Mouse (Mus musculus) myocyte (in vitro differentiated cells): ENCODE results near the gene Ugt2b5.
"Not testable (repeated sequence)": the region's sequence is repeated elsewhere in the genome, so short reads cannot be mapped to it uniquely, and the experiment has no call there.

Source experiments
- MYOG ChIP-seq, 3 experiments: IDR thresholded peaks; one replicate each; pipeline ENCODE4 v1.6.1; 2011; ENCODE audit warnings: control low read depth in 2 of 3, low read depth in 2 of 3, mild to moderate bottlenecking in 2 of 3; ENCODE audit not compliant: insufficient read length in 2 of 3, control insufficient read depth in 1 of 3, insufficient read depth in 1 of 3
- POLR2A ChIP-seq: IDR thresholded peaks from one replicate; pipeline ENCODE4 v1.6.1; 2011; ENCODE audit warnings: low read depth, mild to moderate bottlenecking, control low read depth, moderate library complexity; ENCODE audit not compliant: insufficient read length
- USF1 ChIP-seq: IDR thresholded peaks from one replicate; pipeline ENCODE4 v1.6.1; 2011; ENCODE audit warnings: low read depth, mild to moderate bottlenecking, control low read depth, moderate library complexity

GRCm38 (mm10) chr5:87140196-87140595, at the start of gene Ugt2b5:
- not testable (repeated sequence) for TF ChIP-seq MYOG (IDR thresholded peaks at IDR 0.05; ENCODE audit: control insufficient read depth in 1 of 3, insufficient read depth in 1 of 3, insufficient read length in 2 of 3, low read depth in 2 of 3); USF1; POLR2A
